Mouse (Mus musculus) liver, postnatal 0 days (tissue): Measurements from ENCODE around the gene P3h2.

Experiments
- CTCF ChIP-seq: sonication (generic); IDR thresholded peaks from 2 replicates; pipeline ENCODE4 v1.5.1; 2016; ENCODE audit warnings: antibody characterized with exemption, low read depth
- EP300 ChIP-seq: IDR thresholded peaks from 2 replicates; pipeline ENCODE4 v1.6.1; 2016; ENCODE audit warnings: antibody characterized with exemption, low read depth, mild to moderate bottlenecking

GRCm38 (mm10) chr16:25983635-25984034 is 121.9 kb downstream of the P3h2 start:
- TF ChIP-seq CTCF (peak; percentile 50), EP300 (no peak)
